Mouse (Mus musculus): ENCODE results near the gene Nrp1. TPM values are rescaled to one million over a fixed set of nuclear protein-coding genes. Genes with fewer than 3 reads are reported as not detected.

Nrp1 gene
- polyA plus RNA-seq, 2 experiments: 33.8 to 75.1 TPM

DNA sequence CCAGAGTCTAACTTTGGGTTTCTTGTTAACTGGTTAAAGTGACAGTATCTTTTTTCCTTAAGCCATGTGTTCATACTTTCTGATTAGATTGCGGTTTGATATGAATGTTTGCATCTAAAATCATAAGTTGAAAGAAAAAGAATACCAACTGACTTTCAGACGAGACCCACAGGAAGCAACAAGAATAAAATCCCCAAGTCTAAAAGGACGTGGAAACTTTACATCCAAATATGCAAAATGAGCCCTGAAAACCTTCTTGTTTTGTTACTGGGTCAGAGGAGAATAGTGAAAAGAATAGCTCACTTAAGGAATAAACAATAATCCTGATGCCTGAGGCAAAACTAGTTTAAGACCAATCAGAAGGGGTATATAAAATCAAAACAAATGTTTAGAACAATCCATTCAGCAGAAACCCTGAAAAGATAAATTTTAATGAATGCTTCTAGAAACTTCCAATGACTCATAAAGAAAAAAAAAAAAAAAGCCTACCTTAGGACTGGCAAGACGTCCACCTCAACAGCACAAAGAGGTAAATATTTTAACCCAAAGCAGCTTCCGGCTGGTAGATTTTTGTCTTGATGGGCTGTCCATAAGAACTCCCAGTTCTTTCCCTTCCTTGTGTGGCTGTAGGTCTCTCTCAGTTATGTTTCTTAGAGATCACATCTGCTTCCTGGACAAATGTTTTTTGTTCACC is 145.9 kb downstream of the Nrp1 start:
- Histone ChIP-seq H3K9ac (ENCODE audit: low read depth, low read length, severe bottlenecking) (no peak overlapping the region), H3K4me2 (replicated peaks; ENCODE audit: low read depth, low read length, severe bottlenecking) (no peak overlapping the region), H3K4me3 (replicated peaks; ENCODE audit: low read length) (no peak overlapping the region), H3K9me3 (ENCODE audit: control insufficient read depth, low read length) (no peaks in the 10 kb centered on the region), H3K4me1 (ENCODE audit: control insufficient read depth, insufficient read depth, low read length) (no peaks in the 10 kb centered on the region), H3K27me3 (ENCODE audit: control insufficient read depth, insufficient read depth, low read length) (no peaks in the 10 kb centered on the region), H3K36me3 (ENCODE audit: control insufficient read depth, insufficient read depth, low read length) (peaks cover 13% of the 10 kb centered on the region), H3K27ac (replicated peaks; ENCODE audit: low read depth, low read length) (no peak overlapping the region)
- no peak for TF ChIP-seq POLR2A (IDR thresholded peaks at IDR 0.05; ENCODE audit: borderline replicate concordance, extremely low read depth, insufficient read depth, insufficient read length)
- DNase-seq (ENCODE audit: low spot score) (no peak), ATAC-seq (ENCODE audit: low FRiP score, low read depth) (no peak)
- WGBS: 66% methylated on average over 5 of the region's 5 CpGs

- ATAC-seq (ENCODE audit: low FRiP score, low read depth) (no peak), DNase-seq (ENCODE audit: low spot score) (no peak)
- no peak overlapping the region for H3K4me3 ChIP-seq (replicated peaks; ENCODE audit: low read length)
- H3K27ac ChIP-seq (replicated peaks; ENCODE audit: low read depth, low read length): no peak overlapping the region
- H3K4me2 ChIP-seq (replicated peaks; ENCODE audit: low read depth, low read length, severe bottlenecking): no peak overlapping the region
- peaks cover 8% of the 10 kb centered on the region for H3K36me3 ChIP-seq (ENCODE audit: control insufficient read depth, insufficient read depth, low read length)
- no peak for TF ChIP-seq POLR2A (IDR thresholded peaks at IDR 0.05; ENCODE audit: borderline replicate concordance, extremely low read depth, insufficient read depth, insufficient read length)
- H3K9ac ChIP-seq (ENCODE audit: low read depth, low read length, severe bottlenecking): no peak overlapping the region
- no peaks in the 10 kb centered on the region for H3K4me1 ChIP-seq (ENCODE audit: control insufficient read depth, insufficient read depth, low read length)
- no peaks in the 10 kb centered on the region for H3K27me3 ChIP-seq (ENCODE audit: control insufficient read depth, insufficient read depth, low read length)
- no peaks in the 10 kb centered on the region for H3K9me3 ChIP-seq (ENCODE audit: control insufficient read depth, low read length)
Measured at GRCm38 (mm10) chr8:128505866-128506265, 147.5 kb downstream of the Nrp1 start.

DNA sequence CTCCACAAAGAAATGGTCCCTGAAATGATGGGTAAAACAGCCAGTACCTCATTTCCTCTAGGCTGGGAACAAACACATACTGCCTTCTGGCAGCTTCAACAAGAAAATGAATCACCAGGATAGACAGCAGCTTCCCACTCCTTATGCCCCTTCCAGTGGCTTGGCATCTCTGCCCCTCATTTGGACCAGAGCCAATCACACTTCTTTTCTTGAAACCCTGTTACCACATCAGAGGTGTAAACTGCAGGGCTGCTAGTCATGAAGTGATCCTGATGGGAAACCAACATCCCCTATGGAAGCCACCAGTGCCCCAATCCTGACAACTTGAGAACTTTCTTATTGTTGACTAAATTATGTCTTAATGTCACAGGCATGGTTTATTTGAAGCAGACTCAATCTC is 150.3 kb downstream of the Nrp1 start:
- Histone ChIP-seq H3K36me3 (ENCODE audit: control insufficient read depth, insufficient read depth, low read length) (no peaks in the 10 kb centered on the region), H3K4me2 (replicated peaks; ENCODE audit: low read depth, low read length, severe bottlenecking) (no peak overlapping the region), H3K4me1 (ENCODE audit: control insufficient read depth, insufficient read depth, low read length) (no peaks in the 10 kb centered on the region), H3K27me3 (ENCODE audit: control insufficient read depth, insufficient read depth, low read length) (no peaks in the 10 kb centered on the region), H3K9ac (ENCODE audit: low read depth, low read length, severe bottlenecking) (no peak overlapping the region), H3K9me3 (ENCODE audit: control insufficient read depth, low read length) (no peaks in the 10 kb centered on the region), H3K4me3 (replicated peaks; ENCODE audit: low read length) (no peak overlapping the region), H3K27ac (replicated peaks; ENCODE audit: low read depth, low read length) (no peak overlapping the region)
- ATAC-seq (ENCODE audit: low FRiP score, low read depth): no peak
- TF ChIP-seq POLR2A (IDR thresholded peaks at IDR 0.05; ENCODE audit: borderline replicate concordance, extremely low read depth, insufficient read depth, insufficient read length): no peak
- no peak for DNase-seq (ENCODE audit: low spot score)

DNA sequence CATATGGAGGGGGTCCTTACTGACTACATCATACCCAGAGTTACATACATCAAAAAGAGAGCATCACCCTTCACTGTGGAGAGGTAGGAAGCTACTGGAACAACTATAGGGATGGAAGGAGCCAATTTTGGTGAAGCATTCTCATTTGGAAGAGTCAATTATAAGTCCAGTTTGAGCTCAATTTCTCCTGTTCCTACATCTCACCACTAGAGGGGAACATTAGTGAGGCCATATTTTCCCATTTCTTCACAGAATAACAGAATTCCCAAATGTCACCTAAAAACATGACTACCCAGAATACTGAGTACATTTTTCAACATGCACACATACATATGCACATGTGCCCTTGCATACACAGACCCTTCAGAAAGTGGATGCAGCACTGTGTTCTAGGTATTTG is 152.6 kb downstream of the Nrp1 start:
- no peak overlapping the region for H3K27ac ChIP-seq (replicated peaks; ENCODE audit: low read depth, low read length)
- H3K9me3 ChIP-seq (ENCODE audit: control insufficient read depth, low read length): no peaks in the 10 kb centered on the region
- no peak overlapping the region for H3K9ac ChIP-seq (ENCODE audit: low read depth, low read length, severe bottlenecking)
- DNase-seq (ENCODE audit: low spot score) (no peak), ATAC-seq (ENCODE audit: low FRiP score, low read depth) (no peak)
- H3K4me1 ChIP-seq (ENCODE audit: control insufficient read depth, insufficient read depth, low read length): no peaks in the 10 kb centered on the region
- H3K36me3 ChIP-seq (ENCODE audit: control insufficient read depth, insufficient read depth, low read length): no peaks in the 10 kb centered on the region
- H3K27me3 ChIP-seq (ENCODE audit: control insufficient read depth, insufficient read depth, low read length): no peaks in the 10 kb centered on the region
- no peak for TF ChIP-seq POLR2A (IDR thresholded peaks at IDR 0.05; ENCODE audit: borderline replicate concordance, extremely low read depth, insufficient read depth, insufficient read length)
- H3K4me3 ChIP-seq (replicated peaks; ENCODE audit: low read length): no peak overlapping the region
- no peak overlapping the region for H3K4me2 ChIP-seq (replicated peaks; ENCODE audit: low read depth, low read length, severe bottlenecking)

GRCm38 (mm10) chr8:128511732-128512131 is 153.3 kb downstream of the Nrp1 start:
- Histone ChIP-seq H3K4me3 (replicated peaks; ENCODE audit: low read length) (no peak overlapping the region), H3K27ac (replicated peaks; ENCODE audit: low read depth, low read length) (no peak overlapping the region), H3K9me3 (ENCODE audit: control insufficient read depth, low read length) (no peaks in the 10 kb centered on the region), H3K4me1 (ENCODE audit: control insufficient read depth, insufficient read depth, low read length) (no peaks in the 10 kb centered on the region), H3K4me2 (replicated peaks; ENCODE audit: low read depth, low read length, severe bottlenecking) (no peak overlapping the region), H3K36me3 (ENCODE audit: control insufficient read depth, insufficient read depth, low read length) (no peaks in the 10 kb centered on the region), H3K9ac (ENCODE audit: low read depth, low read length, severe bottlenecking) (no peak overlapping the region), H3K27me3 (ENCODE audit: control insufficient read depth, insufficient read depth, low read length) (no peaks in the 10 kb centered on the region)
- 67% methylated on average over 1 of the region's 1 CpGs for WGBS
- no peak for TF ChIP-seq POLR2A (IDR thresholded peaks at IDR 0.05; ENCODE audit: borderline replicate concordance, extremely low read depth, insufficient read depth, insufficient read length)
- ATAC-seq (ENCODE audit: low FRiP score, low read depth) (no peak), DNase-seq (ENCODE audit: low spot score) (no peak)

Measured in limb, embryonic 14.5 days (tissue).